15 mouse cellular contexts compared by ENCODE assay signal in genomic region chr2:4518549-4518948, GRCm38 (mm10).
A peak's percentile ranks its signal among the peaks of the same experiment; 100 is the strongest.
DNase-seq lines count a peak whose midpoint lies in the region; ATAC-seq lines count a peak whose summit lies in the region.
"Had no signal": no experiment of that assay in that cellular context is flagged by ENCODE, and none has a peak within 500 bp of the region (broad histone marks: within the 10 kb centered on the region; RNA-seq: fewer than 3 reads in every experiment).

No protein-coding gene starts in this region.

- DNase-seq in CD4-positive helper T cell, adult 2 months (ENCODE audit: low read depth, low spot score), result peak; percentile 47
- DNase-seq in naive thymus-derived CD4-positive, alpha-beta T cell, adult 2 months (ENCODE audit: low read depth), result peak; percentile 58
- no peak for DNase-seq in kidney, adult 11 months
- DNase-seq in MN1 (ENCODE audit: low spot score), result no peak
- no peak for DNase-seq in urinary bladder, postnatal 10 days (ENCODE audit: low spot score)
- DNase-seq: adrenal gland, postnatal 10 days; adrenal gland, postnatal 36 days; cerebellum, adult 18-20 months; cerebellum, adult 9-10 months; cerebellum, postnatal 14 days; forebrain, postnatal 0 days; gastrocnemius, postnatal 25 days; heart, adult 2 months had no signal

- peak; percentile 60 for ATAC-seq in CD4-positive, CD25-positive, alpha-beta regulatory T cell, adult 4 months
- peak; percentile 21 to 37; a peak in 2 of 4 replicates for ATAC-seq in hematopoietic stem cell, adult 5-6 weeks (replicated peaks in 1 of 2; ENCODE audit: insufficient read depth in 1 of 2, low FRiP score in 2 of 2, low TSS enrichment in 1 of 2, low read depth in 1 of 2, poor library complexity in 2 of 2, severe bottlenecking in 2 of 2)

Comparison
In these comparisons a context has a peak if more than half of its experiments do, and no peak if none do; other contexts are left out.
1. DNase-seq: peak in CD4-positive helper T cell, adult 2 months (single experiment) and naive thymus-derived CD4-positive, alpha-beta T cell, adult 2 months (single experiment); none in kidney, adult 11 months (single experiment), MN1 (single experiment) and urinary bladder, postnatal 10 days (single experiment).